Mouse (Mus musculus): ENCODE results near the gene Bag3. TPM values are rescaled to one million over a fixed set of nuclear protein-coding genes. Genes with fewer than 3 reads are reported as not detected.

Bag3 gene
- 1.3 and 3.5 TPM in 2 replicates for polyA plus RNA-seq (2014; fragmentation: Nextera tagmentation; extraction: Ambion mirVana)

DNA sequence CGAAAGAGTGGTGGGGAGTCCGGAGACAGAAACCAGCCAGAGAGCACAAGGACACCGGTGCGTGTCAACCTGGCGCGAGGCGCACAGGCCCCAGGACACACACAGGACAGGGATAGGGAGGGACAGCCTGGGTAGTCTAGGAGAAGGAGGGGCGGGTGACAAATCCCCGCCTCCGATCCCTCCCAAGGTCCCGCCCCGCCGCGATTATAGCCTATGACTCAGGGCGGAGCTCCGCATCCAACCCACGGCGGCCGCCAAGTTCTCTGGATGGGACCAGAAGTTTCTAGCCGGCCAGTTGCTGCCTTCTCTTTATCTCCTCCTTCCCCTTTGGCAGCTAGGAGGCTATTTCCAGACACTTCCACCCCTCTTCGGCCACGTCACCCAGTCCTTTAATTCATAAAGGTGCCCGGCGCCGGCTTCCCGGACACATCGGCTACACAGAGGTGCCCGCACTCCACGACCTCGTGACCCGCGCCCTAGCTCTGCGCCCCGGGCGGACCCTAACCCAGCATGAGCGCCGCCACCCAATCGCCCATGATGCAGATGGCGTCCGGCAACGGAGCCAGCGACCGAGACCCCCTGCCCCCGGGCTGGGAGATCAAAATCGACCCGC is at the start of gene Bag3:
Gene Bag3, plus strand, starts transcription at position 268 of the 613 bp plus-strand sequence.
- H3K27ac ChIP-seq (ENCODE audit: low read depth, low read length): peak within 1 kb of the TSS; percentile 34; the same call in 1 of the 2 replicates
- peak within 1 kb of the TSS; percentile 34 for H3K4me3 ChIP-seq (ENCODE audit: low read depth, low read length)
- peak within 1 kb of the TSS; percentile 43 for H3K9ac ChIP-seq (replicated peaks; ENCODE audit: low read depth, low read length)
- H3K27me3 ChIP-seq (ENCODE audit: control insufficient read depth, insufficient read depth, low read length): peaks cover 15% of the 10 kb centered on the region
- no peaks in the 10 kb centered on the region for H3K9me3 ChIP-seq (ENCODE audit: control insufficient read depth, low read length)
- no peaks in the 10 kb centered on the region for H3K36me3 ChIP-seq (ENCODE audit: control insufficient read depth, insufficient read depth, low read length)
- peak; percentile 85; the same call in 1 of the 2 replicates for ATAC-seq (ENCODE audit: low read depth)
- 2% methylated on average over 46 of the region's 46 CpGs for WGBS
- H3K4me2 ChIP-seq (ENCODE audit: low read depth, low read length): peak within 1 kb of the TSS; percentile 56
- peaks cover 5% of the 10 kb centered on the region; the same call in 1 of the 2 replicates for H3K4me1 ChIP-seq (ENCODE audit: control insufficient read depth, insufficient read depth, low read length)

DNA sequence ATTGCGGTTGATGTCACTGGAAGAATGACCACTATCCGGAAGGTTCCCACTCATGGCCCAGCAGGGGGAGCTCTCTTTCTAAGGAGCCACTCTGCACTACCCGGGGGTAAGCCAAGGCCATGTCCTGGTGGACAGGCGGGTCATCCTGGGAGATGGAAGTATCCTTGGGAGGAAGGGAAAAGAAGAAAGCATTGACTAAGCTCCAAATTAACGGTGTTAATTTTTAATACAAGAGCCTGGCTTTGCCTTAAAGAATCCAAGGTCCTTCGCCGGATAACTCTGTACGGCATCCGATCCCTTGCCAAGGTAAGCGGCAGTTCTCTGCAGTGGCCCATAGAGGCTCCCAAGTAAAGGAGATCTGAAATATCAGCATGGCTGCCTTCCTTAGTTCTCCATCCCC is 49.1 kb upstream of the Bag3 start:
- Histone ChIP-seq H3K36me3 (ENCODE audit: control insufficient read depth, insufficient read depth, low read length) (no peaks in the 10 kb centered on the region), H3K9me3 (ENCODE audit: control insufficient read depth, low read length) (no peaks in the 10 kb centered on the region), H3K4me1 (ENCODE audit: control insufficient read depth, insufficient read depth, low read length) (no peaks in the 10 kb centered on the region), H3K4me2 (ENCODE audit: low read depth, low read length) (no peak overlapping the region), H3K9ac (replicated peaks; ENCODE audit: low read depth, low read length) (no peak overlapping the region), H3K27ac (ENCODE audit: low read depth, low read length) (no peak overlapping the region), H3K4me3 (ENCODE audit: low read depth, low read length) (no peak overlapping the region), H3K27me3 (ENCODE audit: control insufficient read depth, insufficient read depth, low read length) (no peaks in the 10 kb centered on the region)
- peak; percentile 70; the same call in 1 of the 2 replicates for ATAC-seq (ENCODE audit: low read depth)
- WGBS: 40% methylated on average over 10 of the region's 10 CpGs

DNA sequence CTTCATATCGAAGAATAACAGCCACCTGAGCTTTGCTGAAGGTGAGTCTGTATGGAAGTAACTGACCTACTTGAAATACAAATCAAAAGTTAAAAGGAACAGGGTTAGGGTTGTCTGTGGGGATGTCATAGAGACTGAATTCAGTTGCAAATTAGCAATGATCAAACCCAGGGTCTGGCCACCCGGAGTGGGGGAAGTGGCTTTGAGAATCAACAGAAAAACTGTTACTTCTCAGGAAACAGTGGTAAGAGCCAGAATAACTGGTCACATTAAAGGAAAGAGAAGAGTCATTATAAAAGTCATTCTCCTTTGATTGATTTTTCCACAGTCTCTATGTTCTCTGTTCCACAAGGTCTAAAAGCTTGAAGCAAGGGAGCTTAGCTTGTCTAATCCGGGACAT is 34.4 kb upstream of the Bag3 start:
- no peak overlapping the region for H3K4me3 ChIP-seq (ENCODE audit: low read depth, low read length)
- no peak for ATAC-seq (ENCODE audit: low read depth)

DNA sequence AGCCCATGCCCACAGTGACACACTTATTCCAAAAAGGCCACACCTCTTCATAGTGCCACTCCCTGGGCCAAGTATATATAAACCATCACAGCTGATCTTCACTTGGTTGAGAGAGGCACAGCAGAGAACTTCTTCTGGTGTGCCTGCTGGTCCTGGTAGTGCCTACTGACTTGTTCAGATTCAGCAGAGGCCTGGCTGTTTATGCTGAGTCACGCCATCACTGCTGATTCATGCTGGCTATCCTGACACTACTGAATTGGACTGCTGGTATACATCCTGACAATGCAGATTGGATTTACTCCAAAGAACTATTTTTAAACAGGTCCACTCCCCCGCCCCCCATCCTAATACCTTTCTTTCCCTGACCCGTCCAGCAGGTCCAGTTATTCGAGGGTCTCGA is 28.9 kb upstream of the Bag3 start:
- ATAC-seq (ENCODE audit: low read depth): no peak
- H3K27me3 ChIP-seq (ENCODE audit: control insufficient read depth, insufficient read depth, low read length): no peaks in the 10 kb centered on the region
- 92% methylated on average over 5 of the region's 5 CpGs for WGBS

More for the DNA sequence above, 34.4 kb upstream of the Bag3 start:
- WGBS: 97% methylated on average over 3 of the region's 3 CpGs
- Histone ChIP-seq H3K27me3 (ENCODE audit: control insufficient read depth, insufficient read depth, low read length) (no peaks in the 10 kb centered on the region), H3K27ac (ENCODE audit: low read depth, low read length) (no peak overlapping the region), H3K36me3 (ENCODE audit: control insufficient read depth, insufficient read depth, low read length) (no peaks in the 10 kb centered on the region), H3K4me1 (ENCODE audit: control insufficient read depth, insufficient read depth, low read length) (no peaks in the 10 kb centered on the region), H3K4me2 (ENCODE audit: low read depth, low read length) (no peak overlapping the region), H3K9me3 (ENCODE audit: control insufficient read depth, low read length) (peaks cover 4% of the 10 kb centered on the region; the same call in 1 of the 2 replicates), H3K9ac (replicated peaks; ENCODE audit: low read depth, low read length) (no peak overlapping the region)

DNA sequence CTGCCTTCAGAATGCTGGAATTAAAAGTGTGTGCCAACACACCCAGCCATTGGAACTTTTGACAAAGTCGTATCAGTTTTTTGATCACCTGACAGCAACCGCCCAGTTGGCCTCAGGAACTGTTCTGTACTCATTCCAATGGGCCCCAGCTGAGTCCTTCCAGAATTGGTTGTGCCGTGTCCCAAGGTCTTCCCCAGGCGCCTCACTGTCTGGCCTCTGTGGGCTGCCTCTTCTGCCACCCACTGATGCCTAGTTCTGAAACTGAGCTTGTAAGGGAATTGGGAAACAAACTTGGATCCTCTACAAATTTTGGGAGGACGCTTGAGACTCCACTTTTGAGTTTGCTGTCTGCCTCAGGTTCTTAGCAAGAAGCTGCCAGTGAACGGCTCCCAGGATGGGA is 23.6 kb upstream of the Bag3 start:
- no peaks in the 10 kb centered on the region for H3K9me3 ChIP-seq (ENCODE audit: control insufficient read depth, low read length)
- H3K27ac ChIP-seq (ENCODE audit: low read depth, low read length): no peak overlapping the region
- H3K4me1 ChIP-seq (ENCODE audit: control insufficient read depth, insufficient read depth, low read length): no peaks in the 10 kb centered on the region
- no peak overlapping the region for H3K4me3 ChIP-seq (ENCODE audit: low read depth, low read length)
- no peaks in the 10 kb centered on the region for H3K27me3 ChIP-seq (ENCODE audit: control insufficient read depth, insufficient read depth, low read length)
- no peak for ATAC-seq (ENCODE audit: low read depth)
- no peaks in the 10 kb centered on the region for H3K36me3 ChIP-seq (ENCODE audit: control insufficient read depth, insufficient read depth, low read length)
- H3K9ac ChIP-seq (replicated peaks; ENCODE audit: low read depth, low read length): no peak overlapping the region
- 86% methylated on average over 6 of the region's 6 CpGs for WGBS
- no peak overlapping the region for H3K4me2 ChIP-seq (ENCODE audit: low read depth, low read length)

More for the DNA sequence above, 28.9 kb upstream of the Bag3 start:
- H3K27ac ChIP-seq (ENCODE audit: low read depth, low read length): no peak overlapping the region
- no peaks in the 10 kb centered on the region for H3K9me3 ChIP-seq (ENCODE audit: control insufficient read depth, low read length)
- H3K36me3 ChIP-seq (ENCODE audit: control insufficient read depth, insufficient read depth, low read length): no peaks in the 10 kb centered on the region
- no peak overlapping the region for H3K4me2 ChIP-seq (ENCODE audit: low read depth, low read length)
- no peak overlapping the region for H3K4me3 ChIP-seq (ENCODE audit: low read depth, low read length)
- H3K9ac ChIP-seq (replicated peaks; ENCODE audit: low read depth, low read length): no peak overlapping the region
- H3K4me1 ChIP-seq (ENCODE audit: control insufficient read depth, insufficient read depth, low read length): no peaks in the 10 kb centered on the region

DNA sequence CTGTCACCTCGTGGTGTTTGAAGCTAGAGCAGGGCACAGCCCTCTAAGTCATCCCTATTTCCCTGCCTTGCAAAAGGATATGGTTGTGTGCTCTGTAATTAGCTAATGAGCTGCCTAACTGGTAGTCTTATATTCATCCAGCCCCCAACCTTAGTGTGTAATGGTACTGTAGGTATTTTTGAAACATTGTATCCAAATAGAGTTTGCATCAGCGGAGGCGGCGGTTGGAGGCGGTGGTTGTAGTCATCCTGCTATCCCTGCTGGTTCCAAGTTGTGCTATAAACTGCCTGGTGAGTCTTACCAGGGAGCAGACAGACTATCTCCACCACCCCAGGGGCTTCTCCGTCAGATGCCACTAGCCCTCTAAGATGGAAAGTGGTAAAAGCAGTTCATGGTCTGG is 19.3 kb upstream of the Bag3 start:
- Histone ChIP-seq H3K4me3 (ENCODE audit: low read depth, low read length) (no peak overlapping the region), H3K4me2 (ENCODE audit: low read depth, low read length) (no peak overlapping the region), H3K9ac (replicated peaks; ENCODE audit: low read depth, low read length) (no peak overlapping the region), H3K27me3 (ENCODE audit: control insufficient read depth, insufficient read depth, low read length) (no peaks in the 10 kb centered on the region), H3K9me3 (ENCODE audit: control insufficient read depth, low read length) (no peaks in the 10 kb centered on the region), H3K27ac (ENCODE audit: low read depth, low read length) (no peak overlapping the region), H3K4me1 (ENCODE audit: control insufficient read depth, insufficient read depth, low read length) (no peaks in the 10 kb centered on the region), H3K36me3 (ENCODE audit: control insufficient read depth, insufficient read depth, low read length) (no peaks in the 10 kb centered on the region)
- ATAC-seq (ENCODE audit: low read depth): no peak
- 91% methylated on average over 6 of the region's 6 CpGs for WGBS

DNA sequence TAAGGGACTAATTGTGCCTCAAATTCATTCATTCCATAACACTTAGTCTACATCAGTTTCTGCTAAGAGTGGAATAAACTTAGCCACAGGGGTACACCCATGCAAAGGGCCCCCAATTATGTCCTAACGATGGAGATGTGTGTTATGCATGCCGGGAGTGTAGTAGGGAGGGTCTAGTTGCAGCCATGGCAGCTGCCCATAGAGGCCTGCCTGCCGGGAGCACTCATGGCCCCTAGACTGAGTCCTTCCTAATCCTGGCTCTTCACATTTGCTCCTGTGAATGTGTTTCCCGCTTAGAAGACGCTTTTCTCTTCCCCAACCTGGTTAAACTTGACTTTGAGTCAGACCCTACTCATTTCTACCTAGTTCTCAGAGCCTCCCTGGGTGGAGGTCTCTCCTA is 11.5 kb upstream of the Bag3 start:
- H3K4me3 ChIP-seq (ENCODE audit: low read depth, low read length): no peak overlapping the region
- no peaks in the 10 kb centered on the region for H3K27me3 ChIP-seq (ENCODE audit: control insufficient read depth, insufficient read depth, low read length)
- H3K9me3 ChIP-seq (ENCODE audit: control insufficient read depth, low read length): no peaks in the 10 kb centered on the region
- no peak overlapping the region for H3K4me2 ChIP-seq (ENCODE audit: low read depth, low read length)
- ATAC-seq (ENCODE audit: low read depth): no peak
- no peaks in the 10 kb centered on the region for H3K36me3 ChIP-seq (ENCODE audit: control insufficient read depth, insufficient read depth, low read length)
- H3K4me1 ChIP-seq (ENCODE audit: control insufficient read depth, insufficient read depth, low read length): no peaks in the 10 kb centered on the region
- no peak overlapping the region for H3K27ac ChIP-seq (ENCODE audit: low read depth, low read length)
- 91% methylated on average over 5 of the region's 5 CpGs for WGBS
- H3K9ac ChIP-seq (replicated peaks; ENCODE audit: low read depth, low read length): no peak overlapping the region

DNA sequence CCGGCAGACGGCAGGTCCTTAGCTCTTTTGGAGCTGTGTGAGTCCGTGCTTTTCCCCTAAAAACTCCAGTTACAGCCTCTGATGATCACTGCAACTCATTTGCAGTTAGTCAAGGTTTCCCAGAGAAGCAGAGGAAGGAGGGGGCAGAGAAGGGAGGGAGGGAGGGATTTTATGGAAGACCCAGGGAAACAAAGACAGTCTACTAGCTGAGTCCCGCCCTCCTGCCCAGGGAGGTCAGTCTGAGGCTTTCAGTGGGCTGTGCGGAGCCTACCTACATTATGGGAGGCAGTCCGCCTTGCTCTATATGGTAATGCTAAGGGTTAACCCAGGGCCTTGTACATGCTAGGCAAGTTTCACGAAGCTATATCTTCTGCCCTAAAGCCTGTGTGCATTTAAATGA is 9.9 kb upstream of the Bag3 start:
- ATAC-seq (ENCODE audit: low read depth): no peak
- no peaks in the 10 kb centered on the region for H3K9me3 ChIP-seq (ENCODE audit: control insufficient read depth, low read length)
- WGBS: 13% methylated on average over 7 of the region's 7 CpGs
- H3K9ac ChIP-seq (replicated peaks; ENCODE audit: low read depth, low read length): no peak overlapping the region
- H3K36me3 ChIP-seq (ENCODE audit: control insufficient read depth, insufficient read depth, low read length): no peaks in the 10 kb centered on the region
- no peak overlapping the region for H3K4me3 ChIP-seq (ENCODE audit: low read depth, low read length)
- no peak overlapping the region for H3K4me2 ChIP-seq (ENCODE audit: low read depth, low read length)
- no peaks in the 10 kb centered on the region for H3K4me1 ChIP-seq (ENCODE audit: control insufficient read depth, insufficient read depth, low read length)
- no peaks in the 10 kb centered on the region for H3K27me3 ChIP-seq (ENCODE audit: control insufficient read depth, insufficient read depth, low read length)
- H3K27ac ChIP-seq (ENCODE audit: low read depth, low read length): no peak overlapping the region

DNA sequence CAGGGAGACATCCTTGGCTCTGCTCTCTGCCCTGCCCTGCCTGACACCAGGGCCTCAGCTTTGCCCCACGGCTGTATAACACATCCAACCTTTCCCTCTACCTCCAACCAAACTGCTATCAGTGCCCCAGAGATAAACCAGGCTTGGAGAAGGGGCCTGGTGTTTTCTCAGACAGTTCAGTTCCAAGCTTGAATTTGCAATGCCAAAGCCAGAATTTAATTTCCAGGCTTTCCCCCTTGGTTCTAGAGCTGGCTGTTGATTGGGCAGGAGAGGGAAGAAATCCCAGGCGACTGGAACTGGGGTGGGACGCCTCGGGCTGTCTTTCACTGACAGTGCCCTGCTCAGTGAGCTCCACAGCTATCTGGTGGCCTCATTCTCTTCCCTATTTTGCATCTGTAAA is 9.1 kb upstream of the Bag3 start:
- no peaks in the 10 kb centered on the region for H3K27me3 ChIP-seq (ENCODE audit: control insufficient read depth, insufficient read depth, low read length)
- no peak overlapping the region for H3K4me2 ChIP-seq (ENCODE audit: low read depth, low read length)
- WGBS: 52% methylated on average over 4 of the region's 4 CpGs
- H3K27ac ChIP-seq (ENCODE audit: low read depth, low read length): no peak overlapping the region
- H3K36me3 ChIP-seq (ENCODE audit: control insufficient read depth, insufficient read depth, low read length): no peaks in the 10 kb centered on the region
- no peaks in the 10 kb centered on the region for H3K9me3 ChIP-seq (ENCODE audit: control insufficient read depth, low read length)
- no peaks in the 10 kb centered on the region for H3K4me1 ChIP-seq (ENCODE audit: control insufficient read depth, insufficient read depth, low read length)
- no peak overlapping the region for H3K4me3 ChIP-seq (ENCODE audit: low read depth, low read length)
- H3K9ac ChIP-seq (replicated peaks; ENCODE audit: low read depth, low read length): no peak overlapping the region
- ATAC-seq (ENCODE audit: low read depth): no peak

All from neural tube, embryonic 14.5 days (tissue).